Mouse (Mus musculus): Measurements from ENCODE around the gene Syp.

- no peak for TF ChIP-seq POLR2A (IDR thresholded peaks at IDR 0.05; ENCODE audit: insufficient read length, low read depth)
- no peak for TF ChIP-seq TCF12 (IDR thresholded peaks at IDR 0.05; ENCODE audit: insufficient read depth, poor library complexity, severe bottlenecking)
- TF ChIP-seq MYOD1 (IDR thresholded peaks at IDR 0.05; ENCODE audit: control insufficient read depth in 1 of 3, insufficient read length in 2 of 3, low read depth in 2 of 3), result no peak
- TF ChIP-seq MAX (IDR thresholded peaks at IDR 0.05; ENCODE audit: low read depth), result no peak
- no peak for TF ChIP-seq USF1 (IDR thresholded peaks at IDR 0.05; ENCODE audit: low read depth)
- TF ChIP-seq CEBPB (IDR thresholded peaks at IDR 0.05; ENCODE audit: insufficient read depth, poor library complexity, severe bottlenecking), result no peak
Observed at GRCm38 (mm10) chrX:7675001-7675380, 36.7 kb downstream of the Syp start.
